Mouse (Mus musculus): ENCODE measurements around the gene Ssr4. TPM values are rescaled to one million over a fixed set of nuclear protein-coding genes. Genes with fewer than 3 reads are reported as not detected.

Ssr4 gene
- polyA plus RNA-seq, 1 experiment from 2014 or later = 206 TPM

DNA sequence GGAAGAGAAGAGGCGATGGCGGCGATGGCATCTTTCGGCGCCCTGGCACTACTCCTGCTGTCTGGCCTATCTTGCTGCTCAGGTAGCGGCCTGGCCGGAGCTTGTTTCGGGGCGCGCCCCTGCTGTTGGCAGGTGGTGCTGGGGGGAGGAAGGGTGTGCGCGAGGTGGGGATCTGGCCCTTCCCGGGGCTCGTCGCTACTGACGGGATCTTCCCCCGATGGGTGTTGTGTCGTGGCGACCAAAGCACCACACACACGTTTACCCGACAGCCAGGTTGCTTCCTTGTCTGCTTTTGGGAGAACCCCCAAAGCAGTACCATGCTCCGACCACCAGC is 364 bp downstream of the Ssr4 start:
- Histone ChIP-seq H3K4me1 (ENCODE audit: control insufficient read depth in 2 of 2, insufficient read depth in 2 of 2, low read length in 2 of 2) (no peaks in the 10 kb centered on the region; a peak in 1 of 4 replicates), H3K4me2 (ENCODE audit: low read length) (peak overlapping the region; percentile 67), H3K4me3 (ENCODE audit: control insufficient read depth in 1 of 2, insufficient read depth in 1 of 2, low read depth in 1 of 2, low read length in 2 of 2) (peak overlapping the region; percentile 60 to 75), H3K27me3 (ENCODE audit: control insufficient read depth, insufficient read depth, low read length) (no peaks in the 10 kb centered on the region), H3K36me3 (ENCODE audit: control insufficient read depth, insufficient read depth, low read length) (peaks cover 26% of the 10 kb centered on the region), H3K27ac (replicated peaks in 1 of 2; ENCODE audit: control insufficient read depth in 1 of 2, insufficient read depth in 1 of 2, low read depth in 2 of 2, low read length in 2 of 2) (peak overlapping the region; percentile 82 to 96), H3K9ac (ENCODE audit: low read length) (peak overlapping the region; percentile 85), H3K9me3 (ENCODE audit: control insufficient read depth, low read length) (no peaks in the 10 kb centered on the region)
- no peak for ATAC-seq (ENCODE audit: insufficient number of reproducible peaks, insufficient read depth, low FRiP score, low read depth)
- 18% methylated on average over 22 of the region's 22 CpGs for WGBS

DNA sequence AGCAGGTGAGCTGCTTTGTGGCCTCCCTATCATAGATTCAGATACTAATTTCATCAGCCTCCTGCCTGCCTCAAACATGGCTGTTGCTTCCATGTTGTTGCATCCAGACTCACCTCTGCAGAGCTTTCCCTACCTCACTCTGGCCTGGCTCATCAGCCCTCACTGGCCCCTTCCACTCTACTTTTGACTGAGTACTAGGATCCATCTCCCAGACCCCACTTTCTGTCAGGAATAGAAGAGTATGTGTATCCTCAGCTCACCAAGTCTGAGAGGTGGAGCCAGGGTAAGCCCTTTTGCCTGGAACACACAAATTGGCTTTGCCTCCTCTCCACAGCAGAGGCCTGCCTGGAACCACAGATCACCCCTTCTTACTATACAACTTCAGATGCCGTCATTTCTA is 1.7 kb downstream of the Ssr4 start:
- Histone ChIP-seq H3K27me3 (ENCODE audit: control insufficient read depth, insufficient read depth, low read length) (no peaks in the 10 kb centered on the region), H3K36me3 (ENCODE audit: control insufficient read depth, insufficient read depth, low read length) (peaks cover 23% of the 10 kb centered on the region), H3K4me3 (ENCODE audit: control insufficient read depth in 1 of 2, insufficient read depth in 1 of 2, low read depth in 1 of 2, low read length in 2 of 2) (0 out of 4 replicates have a peak overlapping the region, but pooled peaks of 1 of the 2 experiments have one; percentile 60), H3K27ac (replicated peaks in 1 of 2; ENCODE audit: control insufficient read depth in 1 of 2, insufficient read depth in 1 of 2, low read depth in 2 of 2, low read length in 2 of 2) (no peak overlapping the region), H3K4me1 (ENCODE audit: control insufficient read depth in 2 of 2, insufficient read depth in 2 of 2, low read length in 2 of 2) (no peaks in the 10 kb centered on the region; a peak in 1 of 4 replicates), H3K4me2 (ENCODE audit: low read length) (peak overlapping the region; percentile 67), H3K9me3 (ENCODE audit: control insufficient read depth, low read length) (no peaks in the 10 kb centered on the region), H3K9ac (ENCODE audit: low read length) (no peak overlapping the region)
- no peak for ATAC-seq (ENCODE audit: insufficient number of reproducible peaks, insufficient read depth, low FRiP score, low read depth)
- WGBS = 83% methylated on average over 1 of the region's 1 CpGs

DNA sequence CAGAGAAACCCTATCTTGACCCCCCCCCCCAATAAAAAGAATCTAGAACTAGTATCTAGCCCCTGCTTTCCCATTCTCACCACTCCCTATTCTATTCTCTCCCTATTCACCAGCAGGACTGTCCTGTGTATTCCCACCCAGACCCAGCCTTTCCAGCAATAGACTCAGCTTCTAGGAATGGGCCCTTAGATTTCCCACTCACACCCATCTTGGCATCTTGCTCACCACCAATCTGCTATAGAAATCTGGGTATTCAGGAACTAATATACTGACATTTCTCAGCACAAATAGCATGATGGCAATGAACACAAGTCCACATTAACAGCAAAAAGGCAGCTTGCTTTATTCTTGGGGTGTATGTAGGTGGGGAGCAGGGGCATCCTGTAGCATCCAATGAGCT is 6.2 kb downstream of the Ssr4 start:
- no peak for ATAC-seq (ENCODE audit: insufficient number of reproducible peaks, insufficient read depth, low FRiP score, low read depth)
- no peaks in the 10 kb centered on the region for H3K9me3 ChIP-seq (ENCODE audit: control insufficient read depth, low read length)
- no peak overlapping the region for H3K4me2 ChIP-seq (ENCODE audit: low read length)
- H3K27ac ChIP-seq (replicated peaks in 1 of 2; ENCODE audit: control insufficient read depth in 1 of 2, insufficient read depth in 1 of 2, low read depth in 2 of 2, low read length in 2 of 2) = no peak overlapping the region
- no peaks in the 10 kb centered on the region; a peak in 1 of 4 replicates for H3K4me1 ChIP-seq (ENCODE audit: control insufficient read depth in 2 of 2, insufficient read depth in 2 of 2, low read length in 2 of 2)
- H3K36me3 ChIP-seq (ENCODE audit: control insufficient read depth, insufficient read depth, low read length) = peaks cover 23% of the 10 kb centered on the region
- H3K9ac ChIP-seq (ENCODE audit: low read length) = no peak overlapping the region
- H3K4me3 ChIP-seq (ENCODE audit: control insufficient read depth in 1 of 2, insufficient read depth in 1 of 2, low read depth in 1 of 2, low read length in 2 of 2) = no peak overlapping the region
- no peaks in the 10 kb centered on the region for H3K27me3 ChIP-seq (ENCODE audit: control insufficient read depth, insufficient read depth, low read length)

DNA sequence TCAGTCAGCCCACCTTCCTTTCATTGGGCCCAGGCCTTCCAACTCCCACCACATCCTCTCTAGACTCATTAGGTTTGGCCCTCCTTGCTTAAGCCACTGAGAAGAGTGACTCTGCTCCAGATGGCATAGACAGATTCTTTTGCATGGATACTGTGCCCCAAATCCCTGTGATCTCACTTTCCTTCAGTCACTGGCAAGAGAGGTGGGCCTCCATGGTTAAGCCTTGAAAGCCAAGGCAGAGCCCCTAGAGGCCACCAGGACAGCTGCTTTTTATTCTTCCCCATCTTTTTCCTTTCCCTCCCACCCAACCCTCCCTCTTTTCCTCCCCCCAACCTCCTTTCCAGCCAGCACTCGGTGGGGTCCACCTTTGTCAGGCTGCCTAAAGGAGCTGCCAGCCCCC is 6.7 kb downstream of the Ssr4 start:
- H3K27ac ChIP-seq (replicated peaks in 1 of 2; ENCODE audit: control insufficient read depth in 1 of 2, insufficient read depth in 1 of 2, low read depth in 2 of 2, low read length in 2 of 2) = no peak overlapping the region
- no peak overlapping the region for H3K4me2 ChIP-seq (ENCODE audit: low read length)
- H3K36me3 ChIP-seq (ENCODE audit: control insufficient read depth, insufficient read depth, low read length) = peaks cover 23% of the 10 kb centered on the region
- H3K9ac ChIP-seq (ENCODE audit: low read length) = no peak overlapping the region
- no peaks in the 10 kb centered on the region for H3K27me3 ChIP-seq (ENCODE audit: control insufficient read depth, insufficient read depth, low read length)
- no peak overlapping the region for H3K4me3 ChIP-seq (ENCODE audit: control insufficient read depth in 1 of 2, insufficient read depth in 1 of 2, low read depth in 1 of 2, low read length in 2 of 2)
- H3K4me1 ChIP-seq (ENCODE audit: control insufficient read depth in 2 of 2, insufficient read depth in 2 of 2, low read length in 2 of 2) = no peaks in the 10 kb centered on the region; a peak in 1 of 4 replicates
- H3K9me3 ChIP-seq (ENCODE audit: control insufficient read depth, low read length) = no peaks in the 10 kb centered on the region
- no peak for ATAC-seq (ENCODE audit: insufficient number of reproducible peaks, insufficient read depth, low FRiP score, low read depth)
- 40% methylated on average over 1 of the region's 1 CpGs for WGBS

DNA sequence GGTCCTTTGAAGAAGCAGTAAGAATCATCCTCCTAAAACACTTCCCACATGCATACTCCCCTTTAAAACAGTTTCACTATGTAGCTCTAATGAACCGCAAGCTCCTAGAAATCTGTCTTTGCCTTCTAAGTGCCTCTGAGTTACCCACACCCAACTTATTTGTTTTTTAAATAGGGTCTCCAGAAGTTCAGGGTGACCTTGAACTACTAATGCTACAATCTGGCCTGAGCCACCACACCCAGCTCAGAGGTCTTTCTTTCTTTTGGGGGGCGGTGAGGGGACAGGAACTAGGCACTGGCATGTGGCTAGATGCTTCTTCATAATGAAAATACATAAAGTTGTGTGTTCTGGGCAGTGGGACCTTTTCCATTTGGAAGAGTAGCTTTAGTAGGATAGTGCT is 10.7 kb downstream of the Ssr4 start:
- 76% methylated on average over 2 of the region's 2 CpGs for WGBS
- no peaks in the 10 kb centered on the region for H3K27me3 ChIP-seq (ENCODE audit: control insufficient read depth, insufficient read depth, low read length)

DNA sequence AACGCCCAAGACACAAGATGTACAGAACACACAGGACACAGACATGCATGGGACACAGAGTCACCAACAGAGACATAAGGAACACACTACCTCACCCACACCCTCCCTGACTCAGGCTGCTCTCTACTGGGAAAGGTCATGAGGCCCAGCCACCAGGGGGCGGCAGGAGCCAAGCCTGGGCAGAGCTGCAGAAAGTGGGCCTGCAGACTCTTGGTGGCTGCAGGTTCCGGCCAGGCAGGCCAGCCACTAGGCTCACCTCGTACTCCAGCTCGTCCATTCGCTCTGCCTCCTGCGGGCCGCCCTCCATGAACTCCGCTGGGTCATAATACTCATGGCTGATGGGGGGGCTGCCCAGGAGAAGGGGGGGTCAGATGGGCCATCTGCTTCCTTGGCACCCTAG is 11.7 kb downstream of the Ssr4 start:
- Histone ChIP-seq H3K27me3 (ENCODE audit: control insufficient read depth, insufficient read depth, low read length) (no peaks in the 10 kb centered on the region), H3K4me2 (ENCODE audit: low read length) (no peak overlapping the region), H3K4me3 (ENCODE audit: control insufficient read depth in 1 of 2, insufficient read depth in 1 of 2, low read depth in 1 of 2, low read length in 2 of 2) (no peak overlapping the region), H3K36me3 (ENCODE audit: control insufficient read depth, insufficient read depth, low read length) (no peaks in the 10 kb centered on the region), H3K9me3 (ENCODE audit: control insufficient read depth, low read length) (no peaks in the 10 kb centered on the region), H3K27ac (replicated peaks in 1 of 2; ENCODE audit: control insufficient read depth in 1 of 2, insufficient read depth in 1 of 2, low read depth in 2 of 2, low read length in 2 of 2) (no peak overlapping the region), H3K4me1 (ENCODE audit: control insufficient read depth in 2 of 2, insufficient read depth in 2 of 2, low read length in 2 of 2) (no peaks in the 10 kb centered on the region; a peak in 1 of 4 replicates), H3K9ac (ENCODE audit: low read length) (no peak overlapping the region)
- ATAC-seq (ENCODE audit: insufficient number of reproducible peaks, insufficient read depth, low FRiP score, low read depth) = peak; percentile 77; the same call in 1 of the 2 replicates
- WGBS = 47% methylated on average over 9 of the region's 9 CpGs

More for the DNA sequence above, 10.7 kb downstream of the Ssr4 start:
- no peaks in the 10 kb centered on the region; a peak in 1 of 4 replicates for H3K4me1 ChIP-seq (ENCODE audit: control insufficient read depth in 2 of 2, insufficient read depth in 2 of 2, low read length in 2 of 2)
- no peak overlapping the region for H3K4me3 ChIP-seq (ENCODE audit: control insufficient read depth in 1 of 2, insufficient read depth in 1 of 2, low read depth in 1 of 2, low read length in 2 of 2)
- no peak overlapping the region for H3K27ac ChIP-seq (replicated peaks in 1 of 2; ENCODE audit: control insufficient read depth in 1 of 2, insufficient read depth in 1 of 2, low read depth in 2 of 2, low read length in 2 of 2)
- ATAC-seq (ENCODE audit: insufficient number of reproducible peaks, insufficient read depth, low FRiP score, low read depth) = no peak
- no peaks in the 10 kb centered on the region for H3K36me3 ChIP-seq (ENCODE audit: control insufficient read depth, insufficient read depth, low read length)
- no peak overlapping the region for H3K4me2 ChIP-seq (ENCODE audit: low read length)
- H3K9ac ChIP-seq (ENCODE audit: low read length) = no peak overlapping the region
- no peaks in the 10 kb centered on the region for H3K9me3 ChIP-seq (ENCODE audit: control insufficient read depth, low read length)

DNA sequence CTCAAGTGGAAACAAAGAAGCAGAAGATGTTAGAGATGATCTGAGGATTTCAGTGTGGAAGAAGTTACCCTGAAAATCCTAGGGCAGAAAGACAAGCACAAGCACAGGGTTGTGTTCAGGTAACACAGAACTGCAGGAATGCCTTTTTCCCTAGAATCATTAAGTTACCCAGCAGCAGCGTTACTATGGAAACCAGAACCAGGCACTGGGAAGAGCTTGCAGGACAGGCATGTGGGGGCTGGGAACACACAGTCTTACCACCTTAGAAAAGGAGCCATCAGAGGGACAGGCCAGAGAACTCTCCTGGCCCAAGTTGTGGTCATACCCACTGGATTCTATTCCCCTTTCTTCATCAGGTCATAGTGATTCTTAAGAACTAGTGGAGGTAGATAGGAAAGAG is 19.0 kb downstream of the Ssr4 start:
- Histone ChIP-seq H3K4me2 (ENCODE audit: low read length) (no peak overlapping the region), H3K4me1 (ENCODE audit: control insufficient read depth in 2 of 2, insufficient read depth in 2 of 2, low read length in 2 of 2) (no peaks in the 10 kb centered on the region), H3K27me3 (ENCODE audit: control insufficient read depth, insufficient read depth, low read length) (no peaks in the 10 kb centered on the region), H3K9ac (ENCODE audit: low read length) (no peak overlapping the region), H3K27ac (replicated peaks in 1 of 2; ENCODE audit: control insufficient read depth in 1 of 2, insufficient read depth in 1 of 2, low read depth in 2 of 2, low read length in 2 of 2) (no peak overlapping the region), H3K9me3 (ENCODE audit: control insufficient read depth, low read length) (no peaks in the 10 kb centered on the region), H3K4me3 (ENCODE audit: control insufficient read depth in 1 of 2, insufficient read depth in 1 of 2, low read depth in 1 of 2, low read length in 2 of 2) (no peak overlapping the region), H3K36me3 (ENCODE audit: control insufficient read depth, insufficient read depth, low read length) (no peaks in the 10 kb centered on the region)
- WGBS = 63% methylated on average over 1 of the region's 1 CpGs
- ATAC-seq (ENCODE audit: insufficient number of reproducible peaks, insufficient read depth, low FRiP score, low read depth) = no peak

DNA sequence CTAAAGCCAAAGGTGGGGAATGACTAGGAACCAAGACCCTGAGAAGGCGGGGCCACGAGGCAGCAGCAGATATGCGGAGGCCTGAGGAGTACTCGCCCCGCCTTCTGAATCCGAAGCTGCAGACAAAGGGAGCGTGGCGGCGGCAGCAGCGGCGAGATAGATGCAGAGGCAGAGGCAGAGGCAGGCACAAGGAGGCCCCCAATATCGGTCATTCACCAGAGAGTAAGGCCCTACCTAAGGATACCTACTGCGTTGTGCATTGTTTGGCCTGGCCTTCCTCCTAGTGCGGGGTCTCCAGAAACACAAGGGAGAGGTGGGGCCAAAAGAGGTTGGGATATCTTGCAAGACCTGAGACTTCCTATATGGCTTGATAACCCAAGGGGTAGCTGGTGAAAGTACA is 28.2 kb downstream of the Ssr4 start:
- Histone ChIP-seq H3K4me1 (ENCODE audit: control insufficient read depth in 2 of 2, insufficient read depth in 2 of 2, low read length in 2 of 2) (no peaks in the 10 kb centered on the region; a peak in 1 of 4 replicates), H3K9ac (ENCODE audit: low read length) (peak overlapping the region; percentile 58), H3K27me3 (ENCODE audit: control insufficient read depth, insufficient read depth, low read length) (no peaks in the 10 kb centered on the region), H3K4me3 (ENCODE audit: control insufficient read depth in 1 of 2, insufficient read depth in 1 of 2, low read depth in 1 of 2, low read length in 2 of 2) (peak overlapping the region; percentile 20 to 21; a peak in 3 of 4 replicates), H3K27ac (replicated peaks in 1 of 2; ENCODE audit: control insufficient read depth in 1 of 2, insufficient read depth in 1 of 2, low read depth in 2 of 2, low read length in 2 of 2) (no peak overlapping the region), H3K4me2 (ENCODE audit: low read length) (peak overlapping the region; percentile 54), H3K9me3 (ENCODE audit: control insufficient read depth, low read length) (no peaks in the 10 kb centered on the region), H3K36me3 (ENCODE audit: control insufficient read depth, insufficient read depth, low read length) (no peaks in the 10 kb centered on the region)
- ATAC-seq (ENCODE audit: insufficient number of reproducible peaks, insufficient read depth, low FRiP score, low read depth) = no peak
- WGBS = 14% methylated on average over 12 of the region's 14 CpGs
